Mouse (Mus musculus): ENCODE results near the gene Mfap1b. TPM values are rescaled to one million over a fixed set of nuclear protein-coding genes. Genes with fewer than 3 reads are reported as not detected.
"Not testable (repeated sequence)": the region's sequence is repeated elsewhere in the genome, so short reads cannot be mapped to it uniquely, and the experiment has no call there.

Mfap1b gene
- polyA plus RNA-seq, 1 experiment from 2014 or later = 74.5 TPM

GRCm38 (mm10) chr2:121509584-121509983 lies 35.7 kb upstream of the Mfap1b start:
- peak overlapping the region; percentile 22 for H3K4me3 ChIP-seq (replicated peaks; ENCODE audit: low read depth, low read length)
- DNase-seq (peak; percentile 67), ATAC-seq (ENCODE audit: low FRiP score, low TSS enrichment) (no peak)
- no peaks in the 10 kb centered on the region for H3K27me3 ChIP-seq (ENCODE audit: control insufficient read depth, insufficient read depth, low read length)
- H3K4me2 ChIP-seq (ENCODE audit: low read length) = peak overlapping the region; percentile 46
- H3K9me3 ChIP-seq (ENCODE audit: control insufficient read depth, low read length) = no peaks in the 10 kb centered on the region
- no peak overlapping the region for H3K27ac ChIP-seq (replicated peaks; ENCODE audit: low read depth, low read length)
- peak overlapping the region; percentile 13; the same call in 1 of the 2 replicates for H3K9ac ChIP-seq (replicated peaks; ENCODE audit: low read length)
- 20% methylated on average over 16 of the region's 16 CpGs for WGBS
- peaks cover 10% of the 10 kb centered on the region for H3K4me1 ChIP-seq (ENCODE audit: control insufficient read depth, insufficient read depth, low read length)
- H3K36me3 ChIP-seq (ENCODE audit: control insufficient read depth, insufficient read depth, low read length) = peaks cover 11% of the 10 kb centered on the region; the same call in 1 of the 2 replicates

- Histone ChIP-seq H3K4me1 (ENCODE audit: control insufficient read depth, insufficient read depth, low read length) (peaks cover 10% of the 10 kb centered on the region), H3K4me2 (ENCODE audit: low read length) (peak overlapping the region; percentile 62), H3K27ac (replicated peaks; ENCODE audit: low read depth, low read length) (no peak overlapping the region), H3K4me3 (replicated peaks; ENCODE audit: low read depth, low read length) (peak overlapping the region; percentile 46; the same call in 1 of the 2 replicates), H3K27me3 (ENCODE audit: control insufficient read depth, insufficient read depth, low read length) (no peaks in the 10 kb centered on the region), H3K9ac (replicated peaks; ENCODE audit: low read length) (no peak overlapping the region; the same call in 1 of the 2 replicates), H3K36me3 (ENCODE audit: control insufficient read depth, insufficient read depth, low read length) (peaks cover 11% of the 10 kb centered on the region; the same call in 1 of the 2 replicates), H3K9me3 (ENCODE audit: control insufficient read depth, low read length) (no peaks in the 10 kb centered on the region)
- DNase-seq (no peak), ATAC-seq (ENCODE audit: low FRiP score, low TSS enrichment) (no peak)
- 77% methylated on average over 2 of the region's 2 CpGs for WGBS
Observed at GRCm38 (mm10) chr2:121507951-121508330, 34.1 kb upstream of the Mfap1b start.

- Histone ChIP-seq H3K27ac (replicated peaks; ENCODE audit: low read depth, low read length) (no peak overlapping the region), H3K9me3 (ENCODE audit: control insufficient read depth, low read length) (no peaks in the 10 kb centered on the region), H3K4me1 (ENCODE audit: control insufficient read depth, insufficient read depth, low read length) (peaks cover 10% of the 10 kb centered on the region), H3K9ac (replicated peaks; ENCODE audit: low read length) (peak overlapping the region; percentile 40; the same call in 1 of the 2 replicates), H3K27me3 (ENCODE audit: control insufficient read depth, insufficient read depth, low read length) (no peaks in the 10 kb centered on the region), H3K36me3 (ENCODE audit: control insufficient read depth, insufficient read depth, low read length) (peaks cover 11% of the 10 kb centered on the region; the same call in 1 of the 2 replicates), H3K4me2 (ENCODE audit: low read length) (peak overlapping the region; percentile 62), H3K4me3 (replicated peaks; ENCODE audit: low read depth, low read length) (peak overlapping the region; percentile 46)
- WGBS = 9% methylated on average over 12 of the region's 12 CpGs
- DNase-seq (no peak), ATAC-seq (ENCODE audit: low FRiP score, low TSS enrichment) (no peak)
Observed at GRCm38 (mm10) chr2:121507173-121507950, 33.5 kb upstream of the Mfap1b start.

- ATAC-seq (ENCODE audit: low FRiP score, low TSS enrichment) = peak; percentile 89
- H3K27ac ChIP-seq (replicated peaks; ENCODE audit: low read depth, low read length) = 0 out of 2 replicates have a peak within 1 kb of the TSS, but pooled peaks have one; percentile 14
- 5% methylated on average over 40 of the region's 42 CpGs for WGBS
Observed at GRCm38 (mm10) chr2:121505942-121506882, 32.3 kb upstream of the Mfap1b start, which contains the start of the genes Mfap1a and Wdr76. Gene Mfap1a (minus strand): TSS chr2:121506665. Gene Wdr76 (plus strand): TSS chr2:121506723.

GRCm38 (mm10) chr2:121501550-121501949 lies 27.7 kb upstream of the Mfap1b start:
- H3K4me2 ChIP-seq (ENCODE audit: low read length); H3K36me3 ChIP-seq (ENCODE audit: control insufficient read depth, insufficient read depth, low read length); H3K27me3 ChIP-seq (ENCODE audit: control insufficient read depth, insufficient read depth, low read length); H3K4me1 ChIP-seq (ENCODE audit: control insufficient read depth, insufficient read depth, low read length); DNase-seq; ATAC-seq (ENCODE audit: low FRiP score, low TSS enrichment); H3K9me3 ChIP-seq (ENCODE audit: control insufficient read depth, low read length); H3K27ac ChIP-seq (replicated peaks; ENCODE audit: low read depth, low read length); H3K4me3 ChIP-seq (replicated peaks; ENCODE audit: low read depth, low read length); H3K9ac ChIP-seq (replicated peaks; ENCODE audit: low read length): not testable (repeated sequence)
- 75% methylated on average over 2 of the region's 6 CpGs for WGBS

More at GRCm38 (mm10) chr2:121505942-121506882, 32.3 kb upstream of the Mfap1b start, which contains the start of the genes Mfap1a and Wdr76:
- Histone ChIP-seq H3K4me2 (ENCODE audit: low read length) (peak within 1 kb of the TSS; percentile 62), H3K9ac (replicated peaks; ENCODE audit: low read length) (peak within 1 kb of the TSS; percentile 40), H3K4me3 (replicated peaks; ENCODE audit: low read depth, low read length) (peak within 1 kb of the TSS; percentile 46)
- H3K4me1 ChIP-seq (ENCODE audit: control insufficient read depth, insufficient read depth, low read length); H3K27me3 ChIP-seq (ENCODE audit: control insufficient read depth, insufficient read depth, low read length); H3K36me3 ChIP-seq (ENCODE audit: control insufficient read depth, insufficient read depth, low read length); H3K9me3 ChIP-seq (ENCODE audit: control insufficient read depth, low read length): not testable (repeated sequence)
- DNase-seq = peak; percentile 94

- 77% methylated on average over 1 of the region's 2 CpGs for WGBS
- not testable (repeated sequence) for H3K36me3 ChIP-seq (ENCODE audit: control insufficient read depth, insufficient read depth, low read length); H3K27me3 ChIP-seq (ENCODE audit: control insufficient read depth, insufficient read depth, low read length); H3K9ac ChIP-seq (replicated peaks; ENCODE audit: low read length); H3K4me3 ChIP-seq (replicated peaks; ENCODE audit: low read depth, low read length); H3K9me3 ChIP-seq (ENCODE audit: control insufficient read depth, low read length); DNase-seq; ATAC-seq (ENCODE audit: low FRiP score, low TSS enrichment); H3K4me2 ChIP-seq (ENCODE audit: low read length); H3K4me1 ChIP-seq (ENCODE audit: control insufficient read depth, insufficient read depth, low read length); H3K27ac ChIP-seq (replicated peaks; ENCODE audit: low read depth, low read length)
Observed at GRCm38 (mm10) chr2:121484403-121484802, 10.5 kb upstream of the Mfap1b start.

GRCm38 (mm10) chr2:121483576-121483975 lies 9.7 kb upstream of the Mfap1b start:
- 44% methylated on average over 8 of the region's 8 CpGs for WGBS
- Histone ChIP-seq H3K9me3 (ENCODE audit: control insufficient read depth, low read length) (no peaks in the 10 kb centered on the region), H3K4me1 (ENCODE audit: control insufficient read depth, insufficient read depth, low read length) (no peaks in the 10 kb centered on the region), H3K4me2 (ENCODE audit: low read length) (no peak overlapping the region), H3K27me3 (ENCODE audit: control insufficient read depth, insufficient read depth, low read length) (no peaks in the 10 kb centered on the region), H3K4me3 (replicated peaks; ENCODE audit: low read depth, low read length) (no peak overlapping the region), H3K27ac (replicated peaks; ENCODE audit: low read depth, low read length) (no peak overlapping the region), H3K9ac (replicated peaks; ENCODE audit: low read length) (no peak overlapping the region), H3K36me3 (ENCODE audit: control insufficient read depth, insufficient read depth, low read length) (no peaks in the 10 kb centered on the region)
- ATAC-seq (ENCODE audit: low FRiP score, low TSS enrichment) (no peak), DNase-seq (no peak)

GRCm38 (mm10) chr2:121480916-121481315 lies 7.0 kb upstream of the Mfap1b start:
- WGBS = 92% methylated on average over 13 of the region's 13 CpGs
- not testable (repeated sequence) for H3K27me3 ChIP-seq (ENCODE audit: control insufficient read depth, insufficient read depth, low read length); DNase-seq; H3K9me3 ChIP-seq (ENCODE audit: control insufficient read depth, low read length); H3K36me3 ChIP-seq (ENCODE audit: control insufficient read depth, insufficient read depth, low read length); H3K4me1 ChIP-seq (ENCODE audit: control insufficient read depth, insufficient read depth, low read length); ATAC-seq (ENCODE audit: low FRiP score, low TSS enrichment); H3K4me3 ChIP-seq (replicated peaks; ENCODE audit: low read depth, low read length); H3K27ac ChIP-seq (replicated peaks; ENCODE audit: low read depth, low read length); H3K9ac ChIP-seq (replicated peaks; ENCODE audit: low read length); H3K4me2 ChIP-seq (ENCODE audit: low read length)

Data from midbrain, embryonic 14.5 days (tissue).